Mouse (Mus musculus): ENCODE measurements around the gene Gm17079. TPM values are rescaled to one million over a fixed set of nuclear protein-coding genes. Genes with fewer than 3 reads are reported as not detected.
"Not testable (repeated sequence)": the region's sequence is repeated elsewhere in the genome, so short reads cannot be mapped to it uniquely, and the experiment has no call there.

Gm17079 gene
- not detected in 2 replicates for polyA plus RNA-seq (2011; ENCODE audit: insufficient read depth, insufficient read length, low replicate concordance, missing spikeins)

DNA sequence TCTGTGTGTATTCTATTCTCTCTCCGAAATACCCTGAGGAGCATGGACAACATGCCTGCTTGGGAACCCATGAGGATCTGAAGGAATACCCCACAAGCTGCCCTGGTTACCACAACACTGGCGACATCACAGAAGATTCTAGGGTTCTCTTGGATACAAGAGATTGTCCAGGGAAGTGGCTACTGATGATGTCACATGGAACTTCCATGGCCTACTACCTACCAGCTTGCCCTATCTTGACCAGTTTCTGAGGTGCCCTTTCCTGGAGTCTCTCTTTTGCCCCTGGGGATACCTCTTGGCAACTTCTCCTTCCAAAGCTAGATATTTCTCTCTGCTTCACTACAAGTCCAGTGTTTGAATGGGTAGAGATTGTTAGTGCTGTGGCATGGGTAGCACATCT, at the start of gene Gm17079:
Gene Gm17079 (minus strand): TSS at position 101 of the 400 bp plus-strand sequence.
- not testable (repeated sequence) for H3K27ac ChIP-seq (ENCODE audit: control insufficient read depth, insufficient read depth, low read depth, low read length, poor library complexity); H3K4me3 ChIP-seq (replicated peaks; ENCODE audit: control insufficient read depth, low read depth, low read length); H3K4me1 ChIP-seq (ENCODE audit: control insufficient read depth, insufficient read depth, low read length)
- 89% methylated on average over 2 of the region's 2 CpGs for WGBS

- Histone ChIP-seq H3K27ac (ENCODE audit: control insufficient read depth, insufficient read depth, low read depth, low read length, poor library complexity) (no peak overlapping the region), H3K4me3 (replicated peaks; ENCODE audit: control insufficient read depth, low read depth, low read length) (no peak overlapping the region), H3K4me1 (ENCODE audit: control insufficient read depth, insufficient read depth, low read length) (no peaks in the 10 kb centered on the region)
- TF ChIP-seq POLR2A (IDR thresholded peaks at IDR 0.05; ENCODE audit: borderline replicate concordance, control insufficient read depth, low read depth, low read length) (no peak), CTCF (IDR thresholded peaks at IDR 0.05; ENCODE audit: control insufficient read depth, insufficient read depth, low read length) (no peak)
- 3% methylated on average over 42 of the region's 42 CpGs for WGBS
Measured at GRCm38 (mm10) chr14:51740347-51741170, 45.3 kb upstream of the Gm17079 start.

GRCm38 (mm10) chr14:51739150-51739993, 44.1 kb upstream of the Gm17079 start:
- TF ChIP-seq CTCF (IDR thresholded peaks at IDR 0.05; ENCODE audit: control insufficient read depth, insufficient read depth, low read length): no peak
- TF ChIP-seq POLR2A (IDR thresholded peaks at IDR 0.05; ENCODE audit: borderline replicate concordance, control insufficient read depth, low read depth, low read length): no peak
- H3K27ac ChIP-seq (ENCODE audit: control insufficient read depth, insufficient read depth, low read depth, low read length, poor library complexity): no peak overlapping the region
- WGBS: 6% methylated on average over 24 of the region's 24 CpGs
- H3K4me3 ChIP-seq (replicated peaks; ENCODE audit: control insufficient read depth, low read depth, low read length): no peak overlapping the region
- no peaks in the 10 kb centered on the region for H3K4me1 ChIP-seq (ENCODE audit: control insufficient read depth, insufficient read depth, low read length)

DNA sequence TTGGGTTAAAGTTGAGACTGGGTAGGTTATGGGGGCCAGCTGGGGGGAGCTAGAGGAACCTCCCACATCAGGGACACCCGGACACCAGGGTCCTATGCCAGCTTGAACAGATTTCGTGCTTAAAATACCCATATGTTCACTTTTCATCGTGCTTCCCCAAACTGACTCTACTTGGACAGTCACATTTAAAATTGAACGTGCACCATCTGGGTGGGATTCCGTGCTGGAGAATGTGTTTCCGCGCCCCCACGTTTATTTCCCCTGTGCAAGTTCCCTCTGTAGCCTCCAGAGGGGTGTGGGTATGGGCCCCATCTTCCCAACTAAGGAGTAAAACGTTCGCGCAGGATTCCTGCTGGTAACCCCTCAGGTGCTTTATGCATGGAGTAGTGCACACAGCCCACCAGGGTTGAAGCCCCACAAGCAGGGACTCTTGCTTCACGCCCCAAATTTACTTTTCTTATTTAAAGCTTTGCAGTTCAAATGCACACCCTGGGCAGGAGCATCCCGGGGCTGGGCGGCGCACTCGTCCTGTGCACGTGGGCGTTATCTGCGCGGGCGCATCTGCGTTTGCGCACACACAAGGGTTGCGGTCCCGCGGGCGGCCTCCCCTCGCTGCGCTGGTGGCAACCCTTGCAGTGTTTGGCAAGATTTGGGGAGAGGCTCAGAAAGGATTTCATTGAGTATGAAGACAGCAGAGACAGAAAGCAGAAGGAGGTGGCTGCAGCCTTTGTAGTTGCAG, 43.3 kb upstream of the Gm17079 start:
- H3K27ac ChIP-seq (ENCODE audit: control insufficient read depth, insufficient read depth, low read depth, low read length, poor library complexity): no peak overlapping the region
- TF ChIP-seq CTCF (IDR thresholded peaks at IDR 0.05; ENCODE audit: control insufficient read depth, insufficient read depth, low read length) (no peak), POLR2A (IDR thresholded peaks at IDR 0.05; ENCODE audit: borderline replicate concordance, control insufficient read depth, low read depth, low read length) (no peak)
- H3K4me3 ChIP-seq (replicated peaks; ENCODE audit: control insufficient read depth, low read depth, low read length): no peak overlapping the region
- H3K4me1 ChIP-seq (ENCODE audit: control insufficient read depth, insufficient read depth, low read length): no peaks in the 10 kb centered on the region
- WGBS: 3% methylated on average over 29 of the region's 29 CpGs

DNA sequence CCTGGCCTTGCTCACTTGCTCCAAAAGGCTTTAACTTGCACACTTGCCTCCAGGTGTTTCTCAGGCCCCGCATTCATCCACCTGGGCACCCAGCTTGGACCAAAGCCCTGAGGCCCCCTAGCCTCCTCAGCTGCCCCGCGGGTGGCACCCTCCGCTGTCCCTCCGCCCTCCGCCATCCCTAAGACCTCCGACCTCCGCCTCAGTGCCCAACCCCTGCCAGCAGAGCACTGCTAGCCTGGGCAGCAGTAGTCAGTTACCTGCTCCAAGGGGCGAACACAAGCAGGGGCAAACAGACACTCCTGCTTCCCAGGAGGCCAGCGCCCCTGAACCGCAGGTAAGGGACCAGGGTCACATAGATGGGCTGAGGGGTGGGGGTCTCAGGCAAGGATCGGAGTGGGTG, 42.7 kb upstream of the Gm17079 start:
- WGBS: 30% methylated on average over 12 of the region's 12 CpGs
- H3K4me1 ChIP-seq (ENCODE audit: control insufficient read depth, insufficient read depth, low read length): no peaks in the 10 kb centered on the region
- no peak for TF ChIP-seq CTCF (IDR thresholded peaks at IDR 0.05; ENCODE audit: control insufficient read depth, insufficient read depth, low read length)
- TF ChIP-seq POLR2A (IDR thresholded peaks at IDR 0.05; ENCODE audit: borderline replicate concordance, control insufficient read depth, low read depth, low read length): no peak
- H3K4me3 ChIP-seq (replicated peaks; ENCODE audit: control insufficient read depth, low read depth, low read length): no peak overlapping the region
- no peak overlapping the region for H3K27ac ChIP-seq (ENCODE audit: control insufficient read depth, insufficient read depth, low read depth, low read length, poor library complexity)

- H3K4me1 ChIP-seq (ENCODE audit: control insufficient read depth, insufficient read depth, low read length): no peaks in the 10 kb centered on the region
- 43% methylated on average over 1 of the region's 1 CpGs for WGBS
- TF ChIP-seq CTCF (IDR thresholded peaks at IDR 0.05; ENCODE audit: control insufficient read depth, insufficient read depth, low read length): no peak
- TF ChIP-seq POLR2A (IDR thresholded peaks at IDR 0.05; ENCODE audit: borderline replicate concordance, control insufficient read depth, low read depth, low read length): no peak
- no peak within 1 kb of the TSS for H3K4me3 ChIP-seq (replicated peaks; ENCODE audit: control insufficient read depth, low read depth, low read length)
- no peak within 1 kb of the TSS for H3K27ac ChIP-seq (ENCODE audit: control insufficient read depth, insufficient read depth, low read depth, low read length, poor library complexity)
Measured at GRCm38 (mm10) chr14:51717083-51717482, 21.8 kb upstream of the Gm17079 start, which contains the start of gene Gm5800. Gene Gm5800 (minus strand): TSS chr14:51717183.

DNA sequence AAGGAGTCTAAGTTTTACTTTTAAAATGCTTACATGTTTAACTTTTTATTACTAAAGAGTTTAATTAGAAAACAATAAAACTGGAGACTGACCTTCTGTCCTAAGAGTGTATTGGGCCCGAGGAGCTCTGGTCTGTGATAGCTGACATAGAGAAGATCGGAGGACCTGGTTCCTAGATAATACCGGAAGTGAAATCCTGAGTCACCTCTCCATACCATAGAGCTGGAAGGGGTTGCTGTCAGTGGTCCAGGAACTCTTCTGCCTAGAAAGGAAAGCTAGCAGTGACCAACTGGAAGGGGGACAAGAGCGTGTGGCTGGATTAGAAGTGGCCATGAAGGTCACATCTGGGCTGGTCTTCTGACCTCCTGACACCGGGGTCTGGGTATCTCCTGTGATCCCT, 18.0 kb downstream of the Gm17079 start:
- 83% methylated on average over 5 of the region's 5 CpGs for WGBS
- Histone ChIP-seq H3K4me1 (ENCODE audit: control insufficient read depth, insufficient read depth, low read length) (no peaks in the 10 kb centered on the region), H3K27ac (ENCODE audit: control insufficient read depth, insufficient read depth, low read depth, low read length, poor library complexity) (no peak overlapping the region), H3K4me3 (replicated peaks; ENCODE audit: control insufficient read depth, low read depth, low read length) (no peak overlapping the region)
- TF ChIP-seq CTCF (IDR thresholded peaks at IDR 0.05; ENCODE audit: control insufficient read depth, insufficient read depth, low read length) (no peak), POLR2A (IDR thresholded peaks at IDR 0.05; ENCODE audit: borderline replicate concordance, control insufficient read depth, low read depth, low read length) (no peak)

Other genes starting within 250 kb of the Gm17079 start
- gene Vmn2r89, start 243.6 kb downstream of the Gm17079 start, polyA plus RNA-seq (2011; ENCODE audit: insufficient read depth, insufficient read length, low replicate concordance, missing spikeins): not detected in 2 replicates
- not detected in 2 replicates for gene Gm5622, start 142.7 kb downstream of the Gm17079 start, polyA plus RNA-seq (2011; ENCODE audit: insufficient read depth, insufficient read length, low replicate concordance, missing spikeins)
- gene Gm17175, start 121.4 kb downstream of the Gm17079 start, polyA plus RNA-seq (2011; ENCODE audit: insufficient read depth, insufficient read length, low replicate concordance, missing spikeins): not detected in 2 replicates
- not detected in 2 replicates for gene Gm17174, start 103.3 kb downstream of the Gm17079 start, polyA plus RNA-seq (2011; ENCODE audit: insufficient read depth, insufficient read length, low replicate concordance, missing spikeins)
- gene Gm17078, start 84.2 kb downstream of the Gm17079 start, polyA plus RNA-seq (2011; ENCODE audit: insufficient read depth, insufficient read length, low replicate concordance, missing spikeins): not detected in 2 replicates
- not detected in 2 replicates for gene Gm4181, start 59.8 kb downstream of the Gm17079 start, polyA plus RNA-seq (2011; ENCODE audit: insufficient read depth, insufficient read length, low replicate concordance, missing spikeins)
- gene Gm5800, start 21.7 kb upstream of the Gm17079 start, polyA plus RNA-seq (2011; ENCODE audit: insufficient read depth, insufficient read length, low replicate concordance, missing spikeins): not detected in 2 replicates
- gene Ang4, start 78.1 kb upstream of the Gm17079 start, polyA plus RNA-seq (2011; ENCODE audit: insufficient read depth, insufficient read length, low replicate concordance, missing spikeins): not detected in 2 replicates
- gene AY358078, start 104.6 kb upstream of the Gm17079 start, polyA plus RNA-seq (2011; ENCODE audit: insufficient read depth, insufficient read length, low replicate concordance, missing spikeins): not detected in 2 replicates
- 10.0 TPM in 1 of 2 replicates, not detected in the other for gene Ear6, start 158.2 kb upstream of the Gm17079 start, polyA plus RNA-seq (2011; ENCODE audit: insufficient read depth, insufficient read length, low replicate concordance, missing spikeins)
- gene Mettl17, start 189.4 kb upstream of the Gm17079 start, polyA plus RNA-seq (2011; ENCODE audit: insufficient read depth, insufficient read length, low replicate concordance, missing spikeins): 20.8 and 25.1 TPM in 2 replicates
- gene Slc39a2, start 197.4 kb upstream of the Gm17079 start, polyA plus RNA-seq (2011; ENCODE audit: insufficient read depth, insufficient read length, low replicate concordance, missing spikeins): 3.6 and 7.2 TPM in 2 replicates
- 13.5 and 24.9 TPM in 2 replicates for gene Ndrg2, start 218.7 kb upstream of the Gm17079 start, polyA plus RNA-seq (2011; ENCODE audit: insufficient read depth, insufficient read length, low replicate concordance, missing spikeins)
- not detected in 2 replicates for gene Tppp2, start 223.0 kb upstream of the Gm17079 start, polyA plus RNA-seq (2011; ENCODE audit: insufficient read depth, insufficient read length, low replicate concordance, missing spikeins)
- not detected in 2 replicates for gene Rnase13, start 227.3 kb upstream of the Gm17079 start, polyA plus RNA-seq (2011; ENCODE audit: insufficient read depth, insufficient read length, low replicate concordance, missing spikeins)